Mouse (Mus musculus) hindbrain, embryonic 16.5 days (tissue): ENCODE measurements around the gene Pak2. TPM values are rescaled to one million over a fixed set of nuclear protein-coding genes. Genes with fewer than 3 reads are reported as not detected.
A peak's percentile ranks its signal among the peaks of the same experiment; 100 is the strongest.

ENCODE experiments used
- ATAC-seq: fragments of 200-750 bp; cut with Nextera tagmentation; 2 replicates; pipeline ENCODE4 v1.8.0; 2017; ENCODE audit warnings: moderate TSS enrichment, moderate library complexity
- H3K27ac ChIP-seq: fragments of 300-500 bp; sonication (generic); 2 replicates; pipeline ENCODE4 v1.5.1; 2014; ENCODE audit warnings: low read depth, mild to moderate bottlenecking, control low read depth, low read length, moderate library complexity
- H3K27me3 ChIP-seq: fragments of 300-500 bp; sonication (generic); replicated peaks from 2 replicates; pipeline ENCODE4 v1.6.1; 2014; ENCODE audit warnings: low read length; ENCODE audit not compliant: control insufficient read depth, insufficient read depth
- H3K36me3 ChIP-seq: fragments of 300-500 bp; sonication (generic); 2 replicates; pipeline ENCODE4 v1.6.1; 2014; ENCODE audit warnings: mild to moderate bottlenecking, low read length, moderate library complexity, mixed read lengths; ENCODE audit not compliant: control insufficient read depth, insufficient read depth
- H3K4me1 ChIP-seq: fragments of 300-500 bp; sonication (generic); 2 replicates; pipeline ENCODE4 v1.6.1; 2014; ENCODE audit warnings: low read depth, low read length; ENCODE audit not compliant: control insufficient read depth, insufficient read depth
- H3K4me2 ChIP-seq: fragments of 300-500 bp; sonication (generic); 2 replicates; pipeline ENCODE4 v1.6.1; 2014; ENCODE audit warnings: mild to moderate bottlenecking, low read length, control low read depth, moderate library complexity
- H3K4me3 ChIP-seq: fragments of 300-500 bp; sonication (generic); 2 replicates; pipeline ENCODE4 v1.5.1; 2014; ENCODE audit warnings: mild to moderate bottlenecking, low read length, control low read depth, moderate library complexity
- H3K9ac ChIP-seq: fragments of 300-500 bp; sonication (generic); 2 replicates; pipeline ENCODE4 v1.6.1; 2014; ENCODE audit warnings: low read depth, mild to moderate bottlenecking, control low read depth, low read length, moderate library complexity
- H3K9me3 ChIP-seq: fragments of 300-500 bp; sonication (generic); 2 replicates; pipeline ENCODE4 v1.6.1; 2014; ENCODE audit warnings: mild to moderate bottlenecking, low read length, moderate library complexity; ENCODE audit not compliant: control insufficient read depth
- WGBS: fragments of 180-500 bp; shearing (Covaris S2); extraction: QIAGEN DNeasy Blood & Tissue Kit; methylation state at CpG from one replicate; pipeline ENCODE4 v1.1.7; 2014; 5-methylcytosine and 5-hydroxymethylcytosine counted together
- polyA plus RNA-seq: library from polyadenylated mRNA; unstranded; fragments of >200 nt; fragmentation: Nextera tagmentation; extraction: Ambion mirVana; gene quantifications from 2 replicates; pipeline ENCODE4 v1.2.1, GENCODE M21; 2015

The Pak2 gene
- polyA plus RNA-seq, 1 experiment from 2014 or later = 24.9 TPM

GRCm38 (mm10) chr16:32114406-32114805 is 35.3 kb upstream of the Pak2 start:
- Histone ChIP-seq H3K4me1 (no peaks in the 10 kb centered on the region), H3K27me3 (no peaks in the 10 kb centered on the region; the same call in 1 of the 2 replicates), H3K36me3 (0 out of 2 replicates have a peak, but pooled peaks cover 2% of the 10 kb centered on the region), H3K9me3 (no peaks in the 10 kb centered on the region), H3K9ac (no peak overlapping the region), H3K27ac (no peak overlapping the region), H3K4me3 (no peak overlapping the region), H3K4me2 (no peak overlapping the region)
- ATAC-seq = no peak
- WGBS = 85% methylated on average over 10 of the region's 10 CpGs

DNA sequence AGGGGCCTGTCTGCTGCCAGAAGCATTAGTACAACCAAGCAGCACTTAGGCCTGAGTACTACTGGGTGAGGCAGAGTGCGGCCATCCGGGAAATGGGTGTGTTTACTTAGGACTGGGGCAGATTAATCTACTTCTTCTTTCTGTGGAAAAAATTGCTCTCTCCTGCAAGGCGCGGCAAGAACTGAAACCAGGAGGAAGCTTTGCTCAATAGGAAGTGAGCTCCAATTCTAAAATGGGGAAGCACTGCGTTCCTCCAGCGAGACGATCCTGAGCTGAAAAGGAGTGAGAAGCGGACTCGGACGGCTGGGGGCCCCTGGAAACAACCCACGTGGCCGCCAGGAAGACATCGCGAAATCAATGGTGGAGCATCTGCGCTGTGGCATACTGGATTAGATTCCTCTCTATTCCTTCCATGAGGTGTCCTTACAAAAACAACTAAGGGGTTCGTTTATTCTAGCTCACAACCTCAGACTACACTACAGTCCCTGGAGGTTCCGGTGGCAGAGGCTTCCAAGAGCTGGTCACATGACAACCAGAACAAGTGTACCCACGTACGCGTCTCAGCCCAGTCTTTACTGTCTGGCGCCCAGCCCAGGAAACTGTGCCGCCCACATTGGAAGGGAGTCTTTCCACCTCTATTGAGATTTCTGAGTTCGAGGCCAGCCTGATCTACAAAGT is 34.5 kb upstream of the Pak2 start:
- WGBS = 64% methylated on average over 23 of the region's 23 CpGs
- ATAC-seq = no peak
- H3K9me3 ChIP-seq = no peaks in the 10 kb centered on the region
- 0 out of 2 replicates have a peak, but pooled peaks cover 2% of the 10 kb centered on the region for H3K36me3 ChIP-seq
- no peak overlapping the region for H3K27ac ChIP-seq
- H3K9ac ChIP-seq = no peak overlapping the region
- no peaks in the 10 kb centered on the region; the same call in 1 of the 2 replicates for H3K27me3 ChIP-seq
- H3K4me3 ChIP-seq = no peak overlapping the region
- no peak overlapping the region for H3K4me2 ChIP-seq
- H3K4me1 ChIP-seq = no peaks in the 10 kb centered on the region

DNA sequence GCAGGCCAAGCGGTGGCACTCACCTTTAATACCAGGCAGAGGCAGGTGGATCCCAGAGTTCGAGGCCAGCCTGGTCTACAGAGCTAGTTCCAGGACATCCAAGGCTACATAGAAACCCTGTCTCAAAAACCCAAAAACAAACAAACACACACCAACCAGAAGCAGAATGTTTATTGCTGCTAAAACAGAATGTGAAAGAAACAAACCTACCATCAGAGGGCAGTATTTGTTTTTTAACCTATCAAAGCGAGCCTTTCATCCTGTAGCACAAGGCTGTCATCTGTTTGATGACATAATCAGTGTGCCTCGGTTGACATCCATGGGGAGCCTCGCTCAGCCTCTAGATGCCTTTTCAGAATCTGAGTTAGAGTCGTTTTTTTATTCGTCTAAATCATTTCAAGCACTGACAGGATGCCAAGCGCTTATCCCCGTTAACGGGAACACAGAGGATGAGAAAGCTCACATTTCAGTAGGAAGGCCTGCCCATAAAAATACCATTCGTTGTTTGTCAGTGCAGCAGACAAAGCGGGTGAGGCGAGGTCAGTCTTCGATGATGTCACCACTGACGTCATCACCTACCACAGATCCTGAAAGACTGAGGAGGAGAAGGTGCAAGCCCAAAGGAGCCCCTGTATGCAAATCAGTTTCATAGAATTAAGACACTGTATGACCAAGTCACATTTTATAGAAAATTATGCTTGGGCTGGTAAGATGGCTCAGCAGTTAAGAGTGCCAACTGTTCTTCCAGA is 32.0 kb upstream of the Pak2 start:
- Histone ChIP-seq H3K9ac (no peak overlapping the region), H3K9me3 (no peaks in the 10 kb centered on the region), H3K4me3 (no peak overlapping the region), H3K27ac (no peak overlapping the region), H3K4me1 (no peaks in the 10 kb centered on the region), H3K27me3 (no peaks in the 10 kb centered on the region; the same call in 1 of the 2 replicates), H3K36me3 (peaks cover 11% of the 10 kb centered on the region; the same call in 1 of the 2 replicates), H3K4me2 (no peak overlapping the region)
- no peak for ATAC-seq
- 80% methylated on average over 15 of the region's 15 CpGs for WGBS

- Histone ChIP-seq H3K9ac (no peak overlapping the region), H3K4me3 (no peak overlapping the region), H3K4me2 (no peak overlapping the region), H3K27ac (no peak overlapping the region), H3K4me1 (no peaks in the 10 kb centered on the region), H3K9me3 (no peaks in the 10 kb centered on the region), H3K36me3 (peaks cover 13% of the 10 kb centered on the region), H3K27me3 (no peaks in the 10 kb centered on the region)
- WGBS = 95% methylated on average over 2 of the region's 2 CpGs
- ATAC-seq = no peak
Measured at GRCm38 (mm10) chr16:32108578-32108977, 29.4 kb upstream of the Pak2 start.

DNA sequence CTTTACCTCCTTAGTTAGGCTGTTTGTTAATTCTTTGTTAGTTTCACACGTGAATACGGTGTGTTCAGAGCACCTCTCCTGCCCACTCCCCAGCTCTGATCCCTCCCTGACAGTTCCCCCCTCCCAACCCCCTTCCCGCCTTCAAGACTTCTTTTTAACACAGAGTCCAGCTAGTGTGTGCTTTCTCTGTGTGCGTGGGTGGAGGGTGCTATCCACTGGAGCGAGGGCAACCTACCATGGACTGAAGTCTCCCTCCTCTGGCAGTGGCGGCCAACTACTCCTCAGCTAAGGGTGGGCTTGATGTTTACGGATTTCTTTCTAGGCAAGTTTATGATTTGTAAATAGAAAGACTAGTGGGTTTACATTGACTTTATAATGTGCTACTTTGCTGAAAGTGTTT is 29.0 kb upstream of the Pak2 start:
- H3K27ac ChIP-seq = no peak overlapping the region
- H3K9ac ChIP-seq = no peak overlapping the region
- no peaks in the 10 kb centered on the region for H3K27me3 ChIP-seq
- H3K36me3 ChIP-seq = peaks cover 15% of the 10 kb centered on the region
- no peak for ATAC-seq
- 73% methylated on average over 7 of the region's 7 CpGs for WGBS
- H3K4me3 ChIP-seq = no peak overlapping the region
- no peaks in the 10 kb centered on the region for H3K4me1 ChIP-seq
- H3K4me2 ChIP-seq = no peak overlapping the region
- H3K9me3 ChIP-seq = no peaks in the 10 kb centered on the region

DNA sequence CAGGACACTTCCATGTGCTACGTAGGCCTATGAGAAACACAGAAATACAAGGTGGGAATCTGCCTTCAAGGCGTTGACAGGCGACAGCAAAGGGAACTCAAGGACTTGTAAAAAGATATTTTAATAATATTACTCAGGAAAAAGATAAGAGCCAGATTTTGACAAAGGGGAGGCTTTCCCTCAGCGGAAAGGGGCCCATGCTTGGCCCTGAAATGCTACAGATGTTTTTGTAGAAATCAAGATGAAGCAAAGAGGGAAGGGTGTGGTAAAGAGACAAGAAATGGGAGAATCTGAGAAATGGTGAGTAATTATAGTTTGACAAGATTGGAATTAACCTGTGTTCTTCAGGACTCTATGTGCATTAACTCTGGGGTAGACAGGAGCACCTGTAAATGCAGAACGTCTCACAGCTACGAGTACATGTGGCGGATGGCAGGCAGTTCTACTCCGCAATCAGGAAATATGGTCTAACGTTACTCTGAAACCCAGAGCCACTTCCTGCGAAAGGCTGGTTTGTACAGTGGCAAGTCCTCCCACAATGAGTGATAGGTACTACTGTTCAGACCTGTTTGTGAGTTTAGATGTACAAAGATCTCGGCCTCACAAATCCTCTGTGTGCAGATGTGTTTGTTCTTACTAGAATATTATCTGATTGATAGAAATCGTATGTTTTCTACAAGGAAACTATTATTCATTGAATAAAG is 28.4 kb upstream of the Pak2 start:
- H3K9me3 ChIP-seq = no peaks in the 10 kb centered on the region
- H3K9ac ChIP-seq = no peak overlapping the region
- H3K27me3 ChIP-seq = no peaks in the 10 kb centered on the region
- WGBS = 94% methylated on average over 12 of the region's 12 CpGs
- no peak overlapping the region for H3K4me3 ChIP-seq
- no peak overlapping the region for H3K4me2 ChIP-seq
- H3K27ac ChIP-seq = no peak overlapping the region
- no peak for ATAC-seq
- peaks cover 16% of the 10 kb centered on the region for H3K36me3 ChIP-seq
- H3K4me1 ChIP-seq = no peaks in the 10 kb centered on the region

GRCm38 (mm10) chr16:32105698-32106097 is 26.6 kb upstream of the Pak2 start:
- Histone ChIP-seq H3K36me3 (peaks cover 17% of the 10 kb centered on the region), H3K4me1 (no peaks in the 10 kb centered on the region), H3K27ac (no peak overlapping the region), H3K9ac (no peak overlapping the region), H3K4me2 (no peak overlapping the region), H3K9me3 (no peaks in the 10 kb centered on the region), H3K27me3 (no peaks in the 10 kb centered on the region), H3K4me3 (no peak overlapping the region)
- no peak for ATAC-seq
- WGBS = 90% methylated on average over 1 of the region's 1 CpGs

DNA sequence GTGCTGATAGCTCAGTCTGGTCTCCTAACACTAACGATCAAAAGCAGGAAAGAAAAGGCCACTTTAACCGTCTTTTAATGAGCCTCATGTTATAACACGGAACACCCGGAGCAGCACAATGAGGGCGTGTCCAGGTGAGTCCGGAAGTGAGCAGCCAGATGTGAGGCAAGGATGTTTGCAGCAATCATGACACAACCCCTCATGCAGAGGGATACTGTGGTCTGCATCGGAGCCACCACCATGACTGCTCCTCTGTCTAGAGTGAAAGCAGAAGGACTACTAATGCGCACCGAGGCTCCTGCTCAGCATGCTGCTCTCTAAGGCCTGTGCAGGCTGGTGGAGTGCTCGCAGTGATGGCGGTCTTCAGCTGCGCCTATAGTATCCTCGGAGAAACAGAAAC is 23.2 kb upstream of the Pak2 start:
- H3K9me3 ChIP-seq = no peaks in the 10 kb centered on the region
- no peaks in the 10 kb centered on the region for H3K27me3 ChIP-seq
- WGBS = 93% methylated on average over 13 of the region's 13 CpGs
- ATAC-seq = no peak
- peaks cover 11% of the 10 kb centered on the region for H3K4me1 ChIP-seq
- H3K4me2 ChIP-seq = no peak overlapping the region
- peaks cover 10% of the 10 kb centered on the region for H3K36me3 ChIP-seq
- H3K9ac ChIP-seq = no peak overlapping the region
- no peak overlapping the region for H3K27ac ChIP-seq
- H3K4me3 ChIP-seq = no peak overlapping the region

GRCm38 (mm10) chr16:32099638-32100150 is 20.6 kb upstream of the Pak2 start, which contains the start of the genes Pigx and Cep19:
Gene Pigx (minus strand): TSS chr16:32099740.
Gene Cep19 (plus strand): TSS chr16:32099800.
- WGBS = 0% methylated on average over 34 of the region's 34 CpGs

More at GRCm38 (mm10) chr16:32099638-32100150, 20.6 kb upstream of the Pak2 start, which contains the start of the genes Pigx and Cep19:
- no peaks in the 10 kb centered on the region for H3K27me3 ChIP-seq
- peak within 1 kb of the TSS; percentile 83 for H3K27ac ChIP-seq
- ATAC-seq = peak; percentile 99
- peak within 1 kb of the TSS; percentile 91 for H3K4me3 ChIP-seq
- no peaks in the 10 kb centered on the region for H3K9me3 ChIP-seq
- H3K9ac ChIP-seq = peak within 1 kb of the TSS; percentile 88
- H3K36me3 ChIP-seq = peaks cover 8% of the 10 kb centered on the region
- H3K4me1 ChIP-seq = peaks cover 11% of the 10 kb centered on the region
- H3K4me2 ChIP-seq = peak within 1 kb of the TSS; percentile 86
